Mouse (Mus musculus) erythroid progenitor cell, adult 5-6 weeks (primary cell): ENCODE data around the gene Gm5483. TPM values are rescaled to one million over a fixed set of nuclear protein-coding genes. Genes with fewer than 3 reads are reported as not detected.
"Not testable (repeated sequence)": the region's sequence is repeated elsewhere in the genome, so short reads cannot be mapped to it uniquely, and the experiment has no call there.

Experiments
- ATAC-seq: replicated peaks from 2 replicates; pipeline ENCODE4 v1.8.0; 2016; ENCODE audit warnings: moderate number of reproducible peaks, mild to moderate bottlenecking, moderate TSS enrichment, inconsistent platforms; ENCODE audit not compliant: poor library complexity, low FRiP score, severe bottlenecking
- total RNA-seq, 2 experiments: library from RNA; stranded (forward) in 1 of 2; stranded (reverse) in 1 of 2; fragments of 150-400 nt in 1 of 2; fragments of 186-747, 209-891 nt in 1 of 2; gene quantifications; 2 replicates each; pipeline versions ENCODE4 v1.2.3 to v1.2.4; 2015 to 2017; ENCODE audit warnings: low replicate concordance in 2 of 2

Gm5483 gene
- total RNA-seq (2015; ENCODE audit: low replicate concordance) (10.5 and 24.1 TPM in 2 replicates), total RNA-seq (2017; ENCODE audit: low replicate concordance) (8.0 TPM in 1 of 2 replicates, not detected in the other)

GRCm38 (mm10) chr16:36183912-36184311 is at the start of gene Gm5483:
TSS of gene Gm5483 (plus strand) at chr16:36184212.
- not testable (repeated sequence) for ATAC-seq

- no peak for ATAC-seq
Observed at GRCm38 (mm10) chr16:36138201-36138600, 45.8 kb upstream of the Gm5483 start.

- no peak for ATAC-seq
Observed at GRCm38 (mm10) chr16:36156402-36156975, 27.5 kb upstream of the Gm5483 start, which contains the start of gene Stfa2l1. TSS of gene Stfa2l1 (plus strand) at chr16:36156811.

GRCm38 (mm10) chr16:36167841-36168240 is 16.2 kb upstream of the Gm5483 start:
- not testable (repeated sequence) for ATAC-seq

GRCm38 (mm10) chr16:36176108-36176507 is 7.9 kb upstream of the Gm5483 start:
- no peak for ATAC-seq

- no peak for ATAC-seq
Observed at GRCm38 (mm10) chr16:36179910-36180309, 4.1 kb upstream of the Gm5483 start.

- ATAC-seq = no peak
Observed at GRCm38 (mm10) chr16:36199226-36199625, 15.2 kb downstream of the Gm5483 start.

- no peak for ATAC-seq
Observed at GRCm38 (mm10) chr16:36203846-36204245, 19.8 kb downstream of the Gm5483 start.

GRCm38 (mm10) chr16:36205684-36206083 is 21.7 kb downstream of the Gm5483 start:
- not testable (repeated sequence) for ATAC-seq

- ATAC-seq = no peak
Observed at GRCm38 (mm10) chr16:36209967-36210453, 26.0 kb downstream of the Gm5483 start, which contains the start of gene Gm5416. TSS of gene Gm5416 (plus strand) at chr16:36210403.

- ATAC-seq = not testable (repeated sequence)
Observed at GRCm38 (mm10) chr16:36221168-36221567, 37.2 kb downstream of the Gm5483 start, which contains the start of gene 2010005H15Rik. TSS of gene 2010005H15Rik (plus strand) at chr16:36221468.

Other genes starting within 250 kb of the Gm5483 start
- 30.6 and 35.0 TPM in 2 replicates for gene Parp9, start 245.7 kb upstream of the Gm5483 start, total RNA-seq (2015; ENCODE audit: low replicate concordance)
- 41.1 and 48.7 TPM in 2 replicates for gene Parp9, start 245.7 kb upstream of the Gm5483 start, total RNA-seq (2017; ENCODE audit: low replicate concordance)
- 15.9 and 20.5 TPM in 2 replicates for gene Dtx3l, start 245.1 kb upstream of the Gm5483 start, total RNA-seq (2015; ENCODE audit: low replicate concordance)
- gene Dtx3l, start 245.1 kb upstream of the Gm5483 start, total RNA-seq (2017; ENCODE audit: low replicate concordance) = 19.8 and 21.4 TPM in 2 replicates
- 80.1 and 99.1 TPM in 2 replicates for gene Kpna1, start 205.5 kb upstream of the Gm5483 start, total RNA-seq (2015; ENCODE audit: low replicate concordance)
- gene Kpna1, start 205.5 kb upstream of the Gm5483 start, total RNA-seq (2017; ENCODE audit: low replicate concordance) = 62.0 and 112 TPM in 2 replicates
- 6.5 and 10.9 TPM in 2 replicates for gene Wdr5b, start 143.0 kb upstream of the Gm5483 start, total RNA-seq (2015; ENCODE audit: low replicate concordance)
- gene Wdr5b, start 143.0 kb upstream of the Gm5483 start, total RNA-seq (2017; ENCODE audit: low replicate concordance) = 4.5 and 5.1 TPM in 2 replicates
- gene Fam162a, start 112.6 kb upstream of the Gm5483 start, total RNA-seq (2015; ENCODE audit: low replicate concordance) = 15.1 and 53.0 TPM in 2 replicates
- 14.5 and 24.8 TPM in 2 replicates for gene Fam162a, start 112.6 kb upstream of the Gm5483 start, total RNA-seq (2017; ENCODE audit: low replicate concordance)
- 3.2 and 12.6 TPM in 2 replicates for gene Ccdc58, start 112.5 kb upstream of the Gm5483 start, total RNA-seq (2015; ENCODE audit: low replicate concordance)
- 8.0 and 33.3 TPM in 2 replicates for gene Ccdc58, start 112.5 kb upstream of the Gm5483 start, total RNA-seq (2017; ENCODE audit: low replicate concordance)
- gene Csta1, start 53.0 kb upstream of the Gm5483 start, total RNA-seq (2015; ENCODE audit: low replicate concordance) = not detected in 2 replicates
- gene Csta1, start 53.0 kb upstream of the Gm5483 start, total RNA-seq (2017; ENCODE audit: low replicate concordance) = not detected in 2 replicates
- 38.6 and 78.4 TPM in 2 replicates for gene Stfa2l1, start 27.4 kb upstream of the Gm5483 start, total RNA-seq (2015; ENCODE audit: low replicate concordance)
- gene Stfa2l1, start 27.4 kb upstream of the Gm5483 start, total RNA-seq (2017; ENCODE audit: low replicate concordance) = 1.4 and 19.2 TPM in 2 replicates
- not detected in 2 replicates for gene Gm5416, start 26.2 kb downstream of the Gm5483 start, total RNA-seq (2015; ENCODE audit: low replicate concordance)
- gene Gm5416, start 26.2 kb downstream of the Gm5483 start, total RNA-seq (2017; ENCODE audit: low replicate concordance) = not detected in 2 replicates
- not detected in 2 replicates for gene 2010005H15Rik, start 37.3 kb downstream of the Gm5483 start, total RNA-seq (2015; ENCODE audit: low replicate concordance)
- gene 2010005H15Rik, start 37.3 kb downstream of the Gm5483 start, total RNA-seq (2017; ENCODE audit: low replicate concordance) = not detected in 2 replicates
- gene Stfa1, start 92.7 kb downstream of the Gm5483 start, total RNA-seq (2015; ENCODE audit: low replicate concordance) = not detected in 2 replicates
- not detected in 2 replicates for gene Stfa1, start 92.7 kb downstream of the Gm5483 start, total RNA-seq (2017; ENCODE audit: low replicate concordance)
- gene BC117090, start 150.1 kb downstream of the Gm5483 start, total RNA-seq (2015; ENCODE audit: low replicate concordance) = not detected in 2 replicates
- not detected in 2 replicates for gene BC117090, start 150.1 kb downstream of the Gm5483 start, total RNA-seq (2017; ENCODE audit: low replicate concordance)
- gene BC100530, start 183.5 kb downstream of the Gm5483 start, total RNA-seq (2015; ENCODE audit: low replicate concordance) = not detected in 2 replicates
- gene BC100530, start 183.5 kb downstream of the Gm5483 start, total RNA-seq (2017; ENCODE audit: low replicate concordance) = not detected in 2 replicates
- 13.4 TPM in 1 of 2 replicates, not detected in the other for gene Stfa2, start 224.2 kb downstream of the Gm5483 start, total RNA-seq (2015; ENCODE audit: low replicate concordance)
- 3.5 TPM in 1 of 2 replicates, not detected in the other for gene Stfa2, start 224.2 kb downstream of the Gm5483 start, total RNA-seq (2017; ENCODE audit: low replicate concordance)